7 mouse cellular contexts compared by ENCODE assay signal in the genomic region with DNA sequence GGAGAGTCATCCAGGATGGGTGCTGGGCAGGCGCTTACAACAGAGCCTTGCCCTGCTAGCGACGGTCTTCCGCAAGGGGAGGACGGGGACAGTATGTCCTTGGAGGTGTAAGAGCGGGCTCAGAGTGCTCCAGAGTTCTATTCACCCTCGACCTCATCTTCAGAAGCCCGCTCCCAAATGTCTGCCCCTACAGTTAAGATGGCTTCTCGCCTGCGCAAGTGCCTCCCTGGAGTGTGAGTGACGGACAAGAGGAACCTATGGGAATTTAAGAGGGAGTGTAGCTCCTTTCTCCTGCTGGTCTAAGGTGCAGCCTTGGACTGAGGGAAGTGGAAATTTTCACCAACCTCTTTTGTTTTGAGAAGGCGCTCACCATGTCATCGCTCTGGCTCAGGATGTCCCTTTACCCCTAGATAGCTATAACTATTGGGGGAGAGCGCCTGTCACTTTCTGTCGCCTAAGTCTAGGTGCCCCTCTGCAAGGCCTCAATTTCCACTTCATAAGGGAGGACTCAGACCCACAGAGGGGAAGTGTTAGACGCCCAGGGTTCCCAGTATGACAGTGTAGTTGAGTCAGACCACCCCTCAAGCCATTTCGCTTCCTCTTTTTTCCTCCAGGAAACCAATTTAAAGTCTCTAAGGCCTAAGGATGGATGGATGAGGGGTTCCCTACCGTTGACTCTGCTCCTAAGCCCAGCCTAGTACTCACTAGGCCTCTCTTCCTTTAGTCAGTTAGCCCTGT. TPM values are rescaled to one million over a fixed set of nuclear protein-coding genes. Genes with fewer than 3 reads are reported as not detected.
DNase-seq lines count a peak whose midpoint lies in the region; ATAC-seq and TF ChIP-seq lines count a peak whose summit lies in the region.

Ppm1m (minus strand) TSS at position 212 of the 738 bp plus-strand sequence.

- peak; percentile 71 for DNase-seq in A20 (ENCODE audit: low read depth, low spot score)
- DNase-seq in hindbrain, embryonic 11.5 days (ENCODE audit: low spot score): no peak
- no peak for DNase-seq in liver, embryonic 13.5 days
- no peak for DNase-seq in c-Kit-positive CD71-positive TER-119-positive erythroid progenitor cells, embryonic 14.5 days (ENCODE audit: low spot score)
- no peak for DNase-seq in cerebellum, postnatal 4 days (ENCODE audit: low spot score in 2 of 2)

- H3K27ac ChIP-seq in embryonic facial prominence, embryonic 15.5 days (replicated peaks): no peak within 1 kb of the TSS
- H3K27ac ChIP-seq in hindbrain, embryonic 11.5 days (ENCODE audit: low read depth, low read length): no peak within 1 kb of the TSS
- H3K27ac ChIP-seq in liver, embryonic 13.5 days: peak within 1 kb of the TSS; percentile 43

- WGBS in embryonic facial prominence, embryonic 15.5 days: 50% methylated on average over 18 of the region's 18 CpGs
- 37% methylated on average over 18 of the region's 18 CpGs for WGBS in hindbrain, embryonic 11.5 days
- WGBS in liver, embryonic 13.5 days (ENCODE audit: insufficient replicate concordance): 31% methylated on average over 18 of the region's 18 CpGs

- H3K4me3 ChIP-seq in C2C12 (ENCODE audit: insufficient read depth, poor library complexity, severe bottlenecking): peak within 1 kb of the TSS; percentile 30
- H3K4me3 ChIP-seq in embryonic facial prominence, embryonic 15.5 days (replicated peaks): peak within 1 kb of the TSS; percentile 65
- peak within 1 kb of the TSS; percentile 56 for H3K4me3 ChIP-seq in hindbrain, embryonic 11.5 days (ENCODE audit: low read depth, low read length)
- peak within 1 kb of the TSS; percentile 74 for H3K4me3 ChIP-seq in liver, embryonic 13.5 days (replicated peaks)

- no peaks in the 10 kb centered on the region for H3K79me3 ChIP-seq in C2C12 (ENCODE audit: low read depth)

- H3ac ChIP-seq in C2C12 (ENCODE audit: control insufficient read depth, insufficient read length, low read depth): peak within 1 kb of the TSS; percentile 84

- H3K4me2 ChIP-seq in embryonic facial prominence, embryonic 15.5 days (replicated peaks): peak within 1 kb of the TSS; percentile 64
- H3K4me2 ChIP-seq in hindbrain, embryonic 11.5 days (replicated peaks; ENCODE audit: low read depth, low read length): peak within 1 kb of the TSS; percentile 51
- peak within 1 kb of the TSS; percentile 87 for H3K4me2 ChIP-seq in liver, embryonic 13.5 days

- no peaks in the 10 kb centered on the region for H3K27me3 ChIP-seq in C2C12 (ENCODE audit: control insufficient read depth, insufficient read depth, insufficient read length)
- no peaks in the 10 kb centered on the region for H3K27me3 ChIP-seq in embryonic facial prominence, embryonic 15.5 days
- H3K27me3 ChIP-seq in hindbrain, embryonic 11.5 days (ENCODE audit: control insufficient read depth, insufficient read depth, low read length): no peaks in the 10 kb centered on the region
- 0 out of 2 replicates have a peak, but pooled peaks cover 5% of the 10 kb centered on the region for H3K27me3 ChIP-seq in liver, embryonic 13.5 days

- no peak for ATAC-seq in embryonic facial prominence, embryonic 15.5 days (ENCODE audit: insufficient number of reproducible peaks, low FRiP score, low TSS enrichment, low read depth)
- ATAC-seq in hindbrain, embryonic 11.5 days (ENCODE audit: low FRiP score): no peak
- peak; percentile 20 for ATAC-seq in liver, embryonic 13.5 days (ENCODE audit: low read depth)

- peak within 1 kb of the TSS; percentile 62 for H3K9ac ChIP-seq in embryonic facial prominence, embryonic 15.5 days
- peak within 1 kb of the TSS; percentile 74 for H3K9ac ChIP-seq in hindbrain, embryonic 11.5 days (ENCODE audit: low read depth, low read length)
- H3K9ac ChIP-seq in liver, embryonic 13.5 days: peak within 1 kb of the TSS; percentile 76

- H3K36me3 ChIP-seq in C2C12 (ENCODE audit: control insufficient read depth, insufficient read depth): peaks cover 6% of the 10 kb centered on the region
- H3K36me3 ChIP-seq in embryonic facial prominence, embryonic 15.5 days: peaks cover 20% of the 10 kb centered on the region
- no peaks in the 10 kb centered on the region for H3K36me3 ChIP-seq in hindbrain, embryonic 11.5 days (ENCODE audit: control insufficient read depth, insufficient read depth, low read length)
- peaks cover 14% of the 10 kb centered on the region for H3K36me3 ChIP-seq in liver, embryonic 13.5 days

- no peak for TF ChIP-seq CTCF in C2C12 (IDR thresholded peaks at IDR 0.05; ENCODE audit: control insufficient read depth, insufficient read depth, insufficient read length)

- H3K79me2 ChIP-seq in C2C12 (ENCODE audit: control insufficient read depth, insufficient read depth): no peaks in the 10 kb centered on the region

- no peaks in the 10 kb centered on the region for H3K9me3 ChIP-seq in embryonic facial prominence, embryonic 15.5 days (replicated peaks)
- H3K9me3 ChIP-seq in hindbrain, embryonic 11.5 days (ENCODE audit: control insufficient read depth, low read length): no peaks in the 10 kb centered on the region
- no peaks in the 10 kb centered on the region for H3K9me3 ChIP-seq in liver, embryonic 13.5 days (replicated peaks)

- H3K4me1 ChIP-seq in embryonic facial prominence, embryonic 15.5 days: peaks cover 38% of the 10 kb centered on the region
- H3K4me1 ChIP-seq in hindbrain, embryonic 11.5 days (replicated peaks; ENCODE audit: control insufficient read depth, insufficient read depth, low read length): peaks cover 4% of the 10 kb centered on the region
- H3K4me1 ChIP-seq in liver, embryonic 13.5 days (replicated peaks): peaks cover 49% of the 10 kb centered on the region

TF ChIP-seq in C2C12, 6 proteins besides CTCF, POLR2A, EP300 and RAD21:
- TF ChIP-seq CEBPB (IDR thresholded peaks at IDR 0.05; ENCODE audit: low read depth) (no peak), MYOD1 (IDR thresholded peaks at IDR 0.05; ENCODE audit: control insufficient read depth, insufficient read length, low read depth) (no peak), MYOG (IDR thresholded peaks at IDR 0.05; ENCODE audit: control insufficient read depth, extremely low read depth, insufficient read length) (no peak), FOSL1 (IDR thresholded peaks at IDR 0.05; ENCODE audit: insufficient read depth, low read length, poor library complexity, severe bottlenecking) (no peak), USF1 (IDR thresholded peaks at IDR 0.05; ENCODE audit: low read depth) (no peak), MAX (IDR thresholded peaks at IDR 0.05) (no peak)

RNA-seq across cellular contexts. Expression of gene Ppm1m, which starts in this region (rescaled TPM):
- polyA plus RNA-seq in C2C12 (2012; fragmentation: generic; extraction: Trizol): 42.8 TPM
- polyA plus RNA-seq in embryonic facial prominence, embryonic 15.5 days (2015; fragmentation: Nextera tagmentation; extraction: Ambion mirVana): 55.8 and 57.1 TPM in 2 replicates
- 21.7 TPM in 2 replicates for polyA plus RNA-seq in hindbrain, embryonic 11.5 days (2014; fragmentation: Nextera tagmentation; extraction: Ambion mirVana)
- polyA plus RNA-seq in liver, embryonic 13.5 days (2015; fragmentation: Nextera tagmentation; extraction: Ambion mirVana): 10.0 and 12.1 TPM in 2 replicates
